Mouse (Mus musculus): ENCODE data around the gene Pdzd9. TPM values are rescaled to one million over a fixed set of nuclear protein-coding genes. Genes with fewer than 3 reads are reported as not detected.

The Pdzd9 gene
- polyA plus RNA-seq, 1 experiment from 2014 or later: 0.57 TPM

GRCm38 (mm10) chr7:120634301-120634700 is 35.8 kb downstream of the Pdzd9 start:
- Histone ChIP-seq H3K4me1 (replicated peaks) (peaks cover 26% of the 10 kb centered on the region), H3K9ac (peak overlapping the region; percentile 98), H3K4me2 (peak overlapping the region; percentile 94), H3K27ac (peak overlapping the region; percentile 95), H3K36me3 (peaks cover 15% of the 10 kb centered on the region), H3K27me3 (no peaks in the 10 kb centered on the region), H3K9me3 (no peaks in the 10 kb centered on the region), H3K4me3 (peak overlapping the region; percentile 98)
- peak; percentile 23 for ATAC-seq (ENCODE audit: low FRiP score)
- 7% methylated on average over 9 of the region's 9 CpGs for WGBS

- H3K27ac ChIP-seq: no peak overlapping the region
- peaks cover under 1% of the 10 kb centered on the region; the same call in 1 of the 2 replicates for H3K36me3 ChIP-seq
- no peak overlapping the region for H3K9ac ChIP-seq
- 66% methylated on average over 1 of the region's 1 CpGs for WGBS
- no peak overlapping the region for H3K4me2 ChIP-seq
- H3K27me3 ChIP-seq: no peaks in the 10 kb centered on the region
- no peak overlapping the region for H3K4me3 ChIP-seq
- no peaks in the 10 kb centered on the region for H3K9me3 ChIP-seq
- peaks cover 23% of the 10 kb centered on the region for H3K4me1 ChIP-seq (replicated peaks)
- no peak for ATAC-seq (ENCODE audit: low FRiP score)
Observed at GRCm38 (mm10) chr7:120632518-120632917, 37.6 kb downstream of the Pdzd9 start.

GRCm38 (mm10) chr7:120620841-120621240 is 49.3 kb downstream of the Pdzd9 start:
- H3K4me3 ChIP-seq: no peak overlapping the region
- no peak for ATAC-seq (ENCODE audit: low FRiP score)
- WGBS: 91% methylated on average over 9 of the region's 9 CpGs
- no peak overlapping the region for H3K4me2 ChIP-seq
- no peaks in the 10 kb centered on the region for H3K9me3 ChIP-seq
- no peak overlapping the region for H3K27ac ChIP-seq
- no peaks in the 10 kb centered on the region for H3K27me3 ChIP-seq
- H3K4me1 ChIP-seq (replicated peaks): no peaks in the 10 kb centered on the region
- no peak overlapping the region for H3K9ac ChIP-seq
- no peaks in the 10 kb centered on the region for H3K36me3 ChIP-seq

- no peaks in the 10 kb centered on the region for H3K9me3 ChIP-seq
- no peaks in the 10 kb centered on the region for H3K36me3 ChIP-seq
- H3K27me3 ChIP-seq: no peaks in the 10 kb centered on the region
- H3K9ac ChIP-seq: no peak overlapping the region
- no peak overlapping the region for H3K4me2 ChIP-seq
- 75% methylated on average over 8 of the region's 8 CpGs for WGBS
- no peaks in the 10 kb centered on the region for H3K4me1 ChIP-seq (replicated peaks)
- H3K27ac ChIP-seq: no peak overlapping the region
- no peak overlapping the region for H3K4me3 ChIP-seq
- peak; percentile 5; the same call in 1 of the 2 replicates for ATAC-seq (ENCODE audit: low FRiP score)
Observed at GRCm38 (mm10) chr7:120620075-120620771, 49.9 kb downstream of the Pdzd9 start.

Other genes starting within 250 kb of the Pdzd9 start
- gene Uqcrc2, start 35.2 kb downstream of the Pdzd9 start, polyA plus RNA-seq (2015; fragmentation: Nextera tagmentation; extraction: Ambion mirVana): 206 and 208 TPM in 2 replicates
- 12.9 and 13.4 TPM in 2 replicates for gene Mosmo, start 7.3 kb upstream of the Pdzd9 start, polyA plus RNA-seq (2015; fragmentation: Nextera tagmentation; extraction: Ambion mirVana)
- gene Vwa3a, start 69.0 kb upstream of the Pdzd9 start, polyA plus RNA-seq (2015; fragmentation: Nextera tagmentation; extraction: Ambion mirVana): 0.91 and 1.9 TPM in 2 replicates
- gene Gm5737, start 142.0 kb upstream of the Pdzd9 start, polyA plus RNA-seq (2015; fragmentation: Nextera tagmentation; extraction: Ambion mirVana): not detected in 2 replicates
- 26.0 and 26.4 TPM in 2 replicates for gene Eef2k, start 172.5 kb upstream of the Pdzd9 start, polyA plus RNA-seq (2015; fragmentation: Nextera tagmentation; extraction: Ambion mirVana)
- 23.1 and 24.2 TPM in 2 replicates for gene Polr3e, start 247.4 kb upstream of the Pdzd9 start, polyA plus RNA-seq (2015; fragmentation: Nextera tagmentation; extraction: Ambion mirVana)

Measured in hindbrain, embryonic 13.5 days (tissue).